Mouse (Mus musculus) thymus, postnatal 0 days (tissue): ENCODE measurements at regions not wholly inside any gene's neighbourhood (a gene's known extent, or its start where the extent isn't known, plus 50 kb on each side); places are given as distances from the start of the nearest gene placed in this dataset.

ENCODE experiments used
- DNase-seq: peaks from one replicate; pipeline ENCODE4 v3.0.0-alpha.2; 2015; ENCODE audit warnings: low spot score

- DNase-seq, result no peak
Measured at GRCm38 (mm10) chr14:62173835-62174530, 118.4 kb upstream of the Rnaseh2b start.

- peak; percentile 41 for DNase-seq
Measured at GRCm38 (mm10) chr14:62175384-62176048, 116.9 kb upstream of the Rnaseh2b start.

GRCm38 (mm10) chr14:62177509-62177908 lies 114.9 kb upstream of the Rnaseh2b start:
- no peak for DNase-seq

GRCm38 (mm10) chr14:62187360-62187759 lies 105.0 kb upstream of the Rnaseh2b start:
- DNase-seq, result no peak

- DNase-seq, result no peak
Measured at GRCm38 (mm10) chr14:62188147-62188885, 104.1 kb upstream of the Rnaseh2b start.

GRCm38 (mm10) chr14:62191624-62192023 lies 100.8 kb upstream of the Rnaseh2b start:
- DNase-seq, result no peak

GRCm38 (mm10) chr14:62192814-62193213 lies 99.6 kb upstream of the Rnaseh2b start:
- no peak for DNase-seq

- DNase-seq, result peak; percentile 48
Measured at GRCm38 (mm10) chr14:62193371-62193770, 99.0 kb upstream of the Rnaseh2b start.

GRCm38 (mm10) chr14:62196776-62197175 lies 95.6 kb upstream of the Rnaseh2b start:
- DNase-seq, result no peak

GRCm38 (mm10) chr14:62198476-62199190 lies 93.8 kb upstream of the Rnaseh2b start:
- DNase-seq, result no peak

GRCm38 (mm10) chr14:62215071-62215470 lies 77.3 kb upstream of the Rnaseh2b start:
- no peak for DNase-seq

GRCm38 (mm10) chr14:62216995-62217394 lies 75.4 kb upstream of the Rnaseh2b start:
- DNase-seq, result no peak

- DNase-seq, result no peak
Measured at GRCm38 (mm10) chr14:62217971-62218370, 74.4 kb upstream of the Rnaseh2b start.

GRCm38 (mm10) chr14:62218716-62219115 lies 73.7 kb upstream of the Rnaseh2b start:
- peak; percentile 40 for DNase-seq

- no peak for DNase-seq
Measured at GRCm38 (mm10) chr14:62220770-62221169, 71.6 kb upstream of the Rnaseh2b start.
